Mouse (Mus musculus) embryonic fibroblast, embryonic 13.5 days (primary cell): ENCODE measurements around the gene Tenm2.

ENCODE experiments used
- CTCF ChIP-seq: IDR thresholded peaks from 2 replicates; pipeline ENCODE4 v1.5.1; 2011; ENCODE audit warnings: mild to moderate bottlenecking, control low read depth, low read length, moderate library complexity, borderline replicate concordance; ENCODE audit not compliant: insufficient read depth
- POLR2A ChIP-seq: IDR thresholded peaks from 2 replicates; pipeline ENCODE4 v1.6.1; 2011; ENCODE audit warnings: low read depth, mild to moderate bottlenecking, control low read depth, low read length, moderate library complexity

- TF ChIP-seq CTCF (no peak), POLR2A (no peak)
Measured at GRCm38 (mm10) chr11:37227404-37227803, 8.4 kb downstream of the Tenm2 start.
